Mouse (Mus musculus) lung, embryonic 15.5 days (tissue): ENCODE data around the gene Gm14139. TPM values are rescaled to one million over a fixed set of nuclear protein-coding genes. Genes with fewer than 3 reads are reported as not detected.

ENCODE experiments used
- polyA plus RNA-seq: library from polyadenylated mRNA; unstranded; fragments of >200 nt; fragmentation: Nextera tagmentation; extraction: Ambion mirVana; gene quantifications from 2 replicates; pipeline ENCODE4 v1.2.1, GENCODE M21; 2015

Gm14139 gene
- polyA plus RNA-seq, 1 experiment from 2014 or later, result not detected

Other genes starting within 250 kb of the Gm14139 start
- 10.1 and 11.1 TPM in 2 replicates for gene Zfp120, start 45.0 kb upstream of the Gm14139 start, polyA plus RNA-seq
- not detected in 2 replicates for gene Gm10770, start 2.1 kb upstream of the Gm14139 start, polyA plus RNA-seq
- 10.2 and 10.5 TPM in 2 replicates for gene Zfp937, start 36.3 kb downstream of the Gm14139 start, polyA plus RNA-seq
- gene Gm21994, start 73.8 kb downstream of the Gm14139 start, polyA plus RNA-seq, result 5.4 and 5.9 TPM in 2 replicates
- 0.06 TPM in 1 of 2 replicates, not detected in the other for gene Gm14124, start 75.8 kb downstream of the Gm14139 start, polyA plus RNA-seq
- 2.6 and 3.1 TPM in 2 replicates for gene Gm10130, start 141.9 kb downstream of the Gm14139 start, polyA plus RNA-seq
- 8.2 and 9.1 TPM in 2 replicates for gene 3300002I08Rik, start 181.0 kb downstream of the Gm14139 start, polyA plus RNA-seq